Mouse (Mus musculus) adrenal gland, postnatal 10 days (tissue): Measurements from ENCODE around the gene 1700025C18Rik. TPM values are rescaled to one million over a fixed set of nuclear protein-coding genes. Genes with fewer than 3 reads are reported as not detected.

Experiments
- DNase-seq: peaks from one replicate; pipeline ENCODE4 v3.0.0; 2021; ENCODE audit warnings: mixed read lengths
- long read RNA-seq, 2 experiments: library from polyadenylated mRNA; stranded (forward); transcript quantifications; one replicate each; pipeline ENCODE4 v2.0.0; 2021
- total RNA-seq, 2 experiments: library from RNA; stranded (reverse); gene quantifications; 2 replicates each; pipeline ENCODE4 v1.2.3; 2021

The 1700025C18Rik gene
- total RNA-seq: not detected
- long read RNA-seq, experiment 1: 0 reads
- long read RNA-seq, experiment 2: 0 reads

DNA sequence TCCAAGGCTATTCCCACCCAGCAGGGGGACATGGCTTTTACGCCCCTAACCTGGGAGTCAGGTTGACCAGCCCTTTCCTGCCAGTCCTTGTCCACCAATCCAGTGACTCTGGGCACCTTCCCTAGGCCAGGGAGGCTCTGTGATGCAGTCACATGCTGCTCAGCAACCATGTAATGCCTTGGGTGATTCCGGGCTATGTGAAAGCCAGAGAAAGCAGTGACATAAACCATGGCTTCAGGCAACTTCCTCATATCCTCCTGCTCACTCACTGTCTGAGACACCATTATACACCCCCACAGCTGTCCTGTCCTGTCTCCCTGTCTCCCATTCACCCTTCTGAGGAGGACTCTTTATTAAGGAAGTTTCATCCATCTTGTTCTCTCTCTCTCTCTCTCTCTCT is at the start of gene 1700025C18Rik:
1700025C18Rik (minus strand) TSS at position 101 of the 400 bp plus-strand sequence.
- no peak for DNase-seq

DNA sequence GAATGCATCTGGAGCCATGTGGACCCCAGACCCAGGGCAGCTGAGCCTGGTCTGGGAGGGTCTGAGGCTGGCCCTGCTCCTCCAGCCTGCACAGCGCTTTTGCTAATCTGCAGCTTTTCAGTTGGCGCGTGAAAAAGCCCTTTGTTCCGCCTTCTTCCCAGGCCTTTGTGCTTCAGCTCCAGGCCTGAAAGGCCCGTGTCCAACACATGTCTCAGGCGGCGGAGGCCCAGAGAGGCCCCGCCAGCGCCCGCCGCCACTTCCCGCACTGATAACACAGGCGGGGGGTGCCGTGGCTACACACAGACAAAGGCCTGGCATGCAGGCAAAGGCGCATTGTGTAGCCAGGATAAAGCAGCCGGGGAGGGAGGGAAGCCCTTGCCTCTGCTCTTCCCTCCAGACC is 45.5 kb upstream of the 1700025C18Rik start:
- DNase-seq: no peak

DNA sequence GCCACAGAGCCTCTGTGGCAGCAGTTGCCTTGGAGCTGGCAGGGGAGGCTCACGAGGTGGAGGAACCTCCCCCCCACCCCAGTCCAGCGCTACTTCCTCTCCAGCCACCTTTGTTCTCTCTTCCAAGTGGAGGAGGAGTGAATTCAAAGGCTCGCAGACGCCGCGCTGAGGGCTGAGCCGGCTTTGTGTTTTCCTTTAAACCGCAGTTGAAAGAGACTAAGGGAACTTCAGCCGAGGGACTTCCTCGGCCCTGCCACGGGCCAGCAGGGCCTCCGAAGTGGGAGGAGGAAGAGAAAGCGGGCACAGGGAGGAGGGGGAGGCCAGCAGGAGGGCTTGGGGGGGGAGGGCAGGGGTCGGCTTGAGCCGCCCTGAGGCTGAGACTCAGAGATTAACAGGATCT is 43.0 kb upstream of the 1700025C18Rik start:
- DNase-seq: peak; percentile 18

DNA sequence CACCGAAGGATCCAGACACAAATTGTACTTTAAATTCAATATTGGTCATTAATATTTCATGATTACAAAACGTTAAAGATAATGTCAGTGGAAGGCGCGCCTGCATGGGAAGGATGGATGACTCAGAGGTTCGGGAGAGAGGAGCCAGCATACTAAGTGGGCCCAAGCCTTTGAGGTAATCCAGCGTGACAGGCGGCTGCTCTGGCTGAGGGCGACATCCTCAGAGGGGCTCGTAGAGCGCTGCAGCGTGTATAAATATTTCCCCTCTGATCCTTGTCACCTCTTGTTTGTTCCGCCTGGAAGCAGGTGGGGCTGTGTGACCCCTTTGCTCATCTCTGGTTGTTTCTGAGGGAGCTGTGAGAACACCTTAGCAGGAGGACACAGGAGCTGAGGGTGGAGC is 40.9 kb upstream of the 1700025C18Rik start:
- no peak for DNase-seq

DNA sequence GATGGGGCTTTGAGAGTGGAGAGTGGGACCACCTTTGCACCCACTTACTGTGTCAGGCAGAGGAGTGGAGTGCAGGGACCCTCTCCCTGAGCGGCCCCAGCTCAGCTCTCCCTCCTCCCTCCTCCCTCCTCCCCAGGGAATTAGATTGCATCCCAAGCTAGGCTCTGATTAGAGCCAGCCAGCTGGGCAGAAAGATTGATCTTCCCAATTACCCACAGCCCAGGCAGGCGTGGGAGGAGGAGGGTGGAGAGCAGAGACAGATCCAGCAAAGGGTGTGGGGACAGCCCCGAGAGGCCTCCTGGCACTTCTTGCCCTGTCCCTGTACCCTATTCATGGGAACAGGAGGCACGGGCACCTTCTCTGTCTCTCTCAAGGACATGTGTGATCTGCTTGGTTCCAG is 38.6 kb upstream of the 1700025C18Rik start:
- DNase-seq: no peak

DNA sequence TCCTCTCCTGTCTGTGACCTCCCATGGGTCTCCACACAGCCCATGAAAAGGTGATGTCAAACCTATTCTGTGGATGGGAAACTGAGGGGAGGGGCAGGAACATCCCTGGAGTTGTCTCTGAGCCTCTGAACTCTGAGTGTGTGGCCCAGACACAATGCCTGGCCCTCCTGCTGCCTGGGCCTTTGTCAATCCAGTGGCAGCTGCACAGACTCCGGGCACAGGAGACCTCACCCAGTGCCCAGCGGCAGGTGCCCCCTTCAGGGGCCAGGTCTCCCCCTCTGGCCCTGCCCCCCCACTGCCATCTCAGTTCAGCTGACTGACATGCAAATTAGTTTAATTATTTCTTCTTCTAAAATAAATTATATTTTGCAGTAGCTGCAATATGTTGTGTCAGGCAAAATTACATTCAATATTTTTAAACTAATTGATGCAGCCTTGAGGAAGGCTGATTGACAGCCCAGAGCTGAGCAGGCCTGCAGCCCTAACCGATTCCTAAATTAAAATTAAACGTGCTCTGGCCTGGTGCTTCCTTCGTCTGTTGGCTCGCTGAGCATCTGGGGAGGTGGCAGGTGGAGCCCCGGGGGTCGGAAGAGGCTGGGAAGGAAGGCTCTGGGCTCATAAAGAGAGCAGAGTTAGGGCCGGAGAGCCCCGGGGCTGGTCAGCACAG is 36.5 kb upstream of the 1700025C18Rik start:
- DNase-seq: no peak

DNA sequence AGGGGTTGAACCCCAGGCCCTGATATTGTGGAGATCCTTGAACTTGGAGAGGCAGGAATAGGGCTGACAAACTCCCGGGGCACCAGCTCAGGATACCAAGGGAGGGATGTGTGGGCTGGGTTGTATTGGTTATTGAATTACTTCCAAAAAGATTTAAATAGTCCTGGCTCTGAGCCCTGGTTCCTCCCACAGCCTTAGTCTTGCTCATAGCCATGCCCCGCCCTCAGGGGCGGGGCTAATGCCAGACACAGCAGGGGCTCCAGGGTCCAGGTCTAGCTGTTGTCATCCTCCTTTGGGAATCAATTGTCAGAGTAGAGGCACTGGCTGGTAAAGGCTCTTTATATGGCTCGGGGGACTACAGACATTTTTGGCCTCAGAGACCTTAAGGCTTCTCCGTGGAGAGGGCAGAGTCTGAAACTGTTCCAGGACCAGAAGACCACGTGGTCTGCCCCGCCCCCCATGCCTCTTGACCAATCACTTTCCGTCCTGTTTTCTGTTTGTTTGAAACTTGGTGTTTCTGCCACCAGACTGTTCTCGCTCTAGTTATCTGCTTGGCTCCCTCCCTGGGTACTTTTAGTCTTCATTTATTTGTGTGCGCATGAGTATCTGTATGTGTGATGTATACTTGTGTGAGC is 30.8 kb upstream of the 1700025C18Rik start:
- peak; percentile 30 for DNase-seq

DNA sequence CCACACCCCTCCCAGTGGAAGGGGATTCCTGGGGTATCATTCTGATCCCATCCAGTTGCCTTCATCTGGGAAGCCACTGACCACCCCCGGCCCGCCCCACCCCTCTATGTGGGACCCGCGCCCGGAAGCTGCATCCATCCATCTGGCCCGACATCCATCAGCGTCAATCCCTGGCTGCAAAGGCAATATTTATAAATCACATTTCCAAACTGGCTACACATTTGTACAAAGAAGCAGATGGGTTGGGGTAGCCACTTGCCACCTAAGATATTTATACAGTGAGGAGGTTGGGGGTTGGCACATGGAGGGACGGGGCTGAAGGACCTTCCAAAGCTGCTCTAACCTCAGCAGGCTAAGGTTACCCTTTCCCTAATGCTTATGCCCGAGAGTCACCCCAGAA is 30.2 kb upstream of the 1700025C18Rik start:
- DNase-seq: no peak

DNA sequence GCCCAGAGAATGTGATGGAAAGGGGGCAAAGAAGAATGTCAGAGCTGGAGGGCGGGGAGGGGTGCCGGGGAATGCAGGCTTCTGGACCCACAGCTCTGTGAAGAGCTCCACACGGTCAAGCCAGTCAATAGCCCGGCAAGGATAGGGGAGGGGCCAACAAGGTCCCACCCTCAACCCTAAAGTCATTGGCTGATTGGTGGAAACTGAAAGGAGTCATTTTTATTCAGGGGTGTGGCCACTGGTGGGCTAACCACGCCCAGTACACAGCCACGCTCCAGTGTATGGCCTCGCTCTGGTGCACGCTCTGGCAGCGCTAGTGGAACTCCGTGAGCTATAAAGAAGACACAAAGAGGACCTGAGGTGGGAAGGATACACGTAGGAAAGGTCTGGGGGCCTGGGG is 23.2 kb upstream of the 1700025C18Rik start:
- no peak for DNase-seq

DNA sequence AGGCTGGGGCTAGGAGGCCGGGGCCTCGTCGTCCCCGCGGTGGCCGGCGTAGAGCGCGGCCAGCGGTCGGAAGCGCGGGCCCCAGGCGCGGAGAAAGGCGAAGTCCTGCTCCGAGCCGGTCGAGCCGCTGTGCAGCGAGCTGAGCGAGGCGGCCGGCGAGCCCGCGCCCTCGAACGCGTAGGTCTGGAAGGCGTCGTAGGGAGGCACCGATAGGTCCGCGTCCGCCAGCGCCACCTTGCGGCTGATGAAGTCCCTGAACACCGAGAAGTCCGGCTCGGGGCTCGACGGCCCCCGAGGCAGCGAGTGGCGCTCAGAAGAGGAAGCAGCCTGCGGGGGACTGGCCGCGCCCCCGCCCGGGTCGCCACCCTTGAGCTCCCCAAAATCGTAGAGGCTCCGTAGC is 21.6 kb upstream of the 1700025C18Rik start:
- peak; percentile 94 for DNase-seq

DNA sequence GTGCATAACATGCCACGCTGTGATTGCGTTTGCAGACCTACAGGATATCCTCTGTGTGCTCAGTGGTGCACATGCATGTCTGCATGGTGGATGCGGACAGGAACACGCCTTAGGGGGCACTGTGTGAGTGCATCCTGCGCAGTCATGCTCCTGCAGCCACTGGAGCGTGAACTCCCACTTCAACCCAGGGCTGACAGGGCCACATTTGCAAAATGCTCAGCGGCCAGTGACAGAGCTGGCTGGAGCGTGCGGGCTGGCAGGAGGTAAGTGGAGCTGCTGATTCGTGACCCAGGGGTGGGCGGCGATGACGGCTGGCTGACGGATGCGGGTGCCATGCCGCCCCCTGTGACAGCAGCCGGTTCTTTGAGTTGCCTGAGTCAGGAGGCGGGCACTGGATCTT is 16.0 kb upstream of the 1700025C18Rik start:
- DNase-seq: no peak

DNA sequence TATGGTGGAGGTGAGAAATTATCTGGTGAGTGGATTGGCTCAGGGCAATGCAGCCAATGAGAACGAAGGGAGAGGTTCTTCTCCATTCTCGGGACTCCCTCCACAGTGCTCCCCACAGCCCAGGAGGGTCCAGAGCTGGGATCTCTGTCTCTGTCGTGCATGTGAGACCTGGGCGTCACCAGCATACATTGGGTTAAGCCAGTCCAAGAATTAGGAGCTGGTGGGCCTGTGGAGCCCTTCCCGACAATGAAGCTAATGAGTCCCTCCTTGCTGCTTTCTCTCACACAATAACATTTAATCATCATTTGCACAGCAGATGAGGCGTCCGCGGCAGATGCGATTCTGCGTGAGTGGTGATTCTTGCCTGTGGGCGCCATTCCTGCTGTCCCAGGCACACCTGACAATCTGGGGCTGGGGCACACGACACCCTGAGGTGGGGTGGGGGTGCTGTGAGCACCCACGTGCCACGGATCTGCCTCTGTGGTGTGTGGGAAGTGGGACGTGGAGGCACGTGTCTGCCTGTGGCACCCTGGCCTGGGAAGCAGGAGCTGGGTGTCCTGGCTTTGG is 15.0 kb upstream of the 1700025C18Rik start:
- no peak for DNase-seq

DNA sequence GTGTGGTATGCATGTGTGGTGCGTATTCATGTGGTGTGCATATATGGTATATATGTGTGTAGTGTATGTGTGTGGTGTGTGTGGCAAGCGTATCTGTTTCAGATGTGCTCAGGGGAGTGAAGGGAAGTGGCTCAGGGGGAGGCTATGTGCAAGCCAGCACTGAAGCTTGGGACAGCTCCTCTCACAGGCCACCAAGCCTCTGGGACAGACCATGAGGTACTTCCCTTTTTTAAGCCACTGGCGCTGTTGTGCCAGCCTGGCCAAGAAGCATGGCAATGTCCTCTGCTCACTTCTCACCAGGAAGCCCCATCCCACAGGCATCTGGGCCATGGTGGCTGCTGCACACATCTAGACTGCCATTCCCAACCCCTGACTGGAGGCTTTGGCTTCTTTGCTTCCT is 12.4 kb upstream of the 1700025C18Rik start:
- no peak for DNase-seq

DNA sequence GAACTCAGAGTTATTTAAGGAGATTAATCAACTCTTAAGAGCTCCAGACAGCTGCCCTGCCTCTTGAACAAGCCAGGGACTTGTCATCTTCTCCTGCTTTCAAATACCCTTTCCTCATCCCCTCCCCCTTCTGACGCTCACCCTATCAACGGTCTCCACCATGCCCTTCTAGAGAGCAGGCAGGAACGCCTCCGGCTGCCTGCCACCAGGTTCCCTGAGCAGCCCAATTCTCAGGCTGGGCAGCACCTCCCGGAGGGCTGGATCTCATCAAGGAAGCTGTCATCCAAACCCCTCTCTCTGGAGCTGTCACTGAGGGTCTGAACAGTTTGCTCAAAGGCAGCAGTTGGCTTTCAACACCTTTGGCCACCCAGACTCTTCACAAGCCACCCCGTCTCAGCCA is 10.2 kb upstream of the 1700025C18Rik start:
- DNase-seq: no peak

DNA sequence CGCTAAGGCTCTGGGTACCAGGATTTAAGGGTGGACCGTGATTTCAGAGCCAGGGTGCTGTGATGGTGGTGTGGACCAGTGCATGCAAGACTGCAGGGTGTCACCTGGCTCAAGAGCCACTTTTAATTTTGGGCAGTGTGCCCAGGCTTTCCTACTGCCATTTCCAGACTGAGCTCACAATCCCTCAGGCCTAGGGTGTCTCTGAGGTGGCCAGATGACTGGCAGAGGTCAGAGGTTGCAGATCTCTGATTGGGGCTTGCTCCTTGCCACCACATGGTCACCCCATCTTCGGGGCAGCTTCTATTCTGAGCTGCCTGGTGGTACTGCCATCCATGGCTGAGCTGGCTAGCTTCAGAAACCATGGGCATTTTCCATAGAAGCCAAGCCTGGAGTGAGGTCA is 8.3 kb upstream of the 1700025C18Rik start:
- DNase-seq: no peak

DNA sequence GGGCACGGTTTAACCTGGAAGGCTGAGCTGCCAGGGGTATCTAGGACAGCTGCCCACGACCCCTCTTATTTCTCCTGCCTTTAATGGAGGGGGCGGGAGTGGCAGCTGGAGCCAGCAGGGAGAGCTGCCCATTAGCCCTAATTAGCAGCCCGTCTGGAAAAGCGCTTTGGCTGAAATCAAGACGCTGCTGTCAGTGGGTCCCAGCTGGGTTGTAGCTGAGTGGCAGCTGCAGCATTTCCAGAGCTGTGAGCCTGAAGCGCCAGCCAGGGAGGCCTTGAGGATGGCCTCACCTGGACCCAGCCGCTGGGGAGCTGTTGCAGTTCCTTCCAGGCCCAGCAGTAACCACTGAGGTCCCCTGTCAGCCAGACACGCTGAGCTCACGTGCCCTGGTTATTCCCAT is 5.8 kb upstream of the 1700025C18Rik start:
- no peak for DNase-seq

DNA sequence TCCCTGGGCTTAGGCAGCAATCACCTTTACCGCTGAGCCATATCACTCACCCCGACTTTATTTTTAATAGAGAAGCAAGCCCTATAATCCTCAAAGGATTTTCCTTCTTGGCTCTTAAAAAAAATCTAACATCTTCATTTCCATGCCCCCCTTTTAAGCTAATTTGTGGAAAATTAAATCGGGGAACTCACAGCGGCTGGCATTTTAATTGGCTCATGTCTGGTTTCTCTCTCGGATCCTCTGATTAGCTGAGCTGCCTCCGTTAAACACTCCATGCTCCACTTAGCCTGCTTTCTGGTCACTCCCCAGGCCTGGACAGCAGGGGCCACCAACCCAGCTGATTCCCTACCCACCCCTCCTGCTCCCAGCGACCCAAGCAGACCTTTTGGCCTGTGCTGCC is 1.8 kb upstream of the 1700025C18Rik start:
- DNase-seq: no peak

DNA sequence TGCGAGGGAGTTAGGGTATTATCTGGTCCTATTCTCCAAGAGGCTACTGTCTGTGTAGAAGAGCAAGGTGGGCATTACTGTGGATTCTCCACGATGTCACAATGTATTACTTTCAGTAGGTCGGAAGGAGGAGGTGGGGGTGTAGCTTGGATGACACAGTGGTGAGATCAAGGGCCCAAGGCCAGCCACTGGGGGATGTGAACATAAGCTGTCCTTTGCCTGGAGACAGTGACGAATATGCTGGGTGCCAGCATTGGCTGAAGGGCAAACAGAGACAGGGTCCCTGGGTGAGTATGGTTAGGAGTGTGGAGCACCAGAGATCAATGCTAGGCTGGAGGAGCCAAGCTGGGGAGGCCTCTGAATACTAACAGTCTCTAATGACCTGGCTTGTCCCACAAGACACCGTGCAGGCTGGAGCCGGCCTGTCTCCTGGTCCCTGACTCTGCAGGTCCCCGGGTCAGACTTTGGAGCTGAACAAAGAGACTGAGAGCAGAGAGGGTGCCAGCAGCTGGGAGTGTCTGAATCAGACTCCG is 949 bp upstream of the 1700025C18Rik start:
- peak; percentile 77 for DNase-seq

DNA sequence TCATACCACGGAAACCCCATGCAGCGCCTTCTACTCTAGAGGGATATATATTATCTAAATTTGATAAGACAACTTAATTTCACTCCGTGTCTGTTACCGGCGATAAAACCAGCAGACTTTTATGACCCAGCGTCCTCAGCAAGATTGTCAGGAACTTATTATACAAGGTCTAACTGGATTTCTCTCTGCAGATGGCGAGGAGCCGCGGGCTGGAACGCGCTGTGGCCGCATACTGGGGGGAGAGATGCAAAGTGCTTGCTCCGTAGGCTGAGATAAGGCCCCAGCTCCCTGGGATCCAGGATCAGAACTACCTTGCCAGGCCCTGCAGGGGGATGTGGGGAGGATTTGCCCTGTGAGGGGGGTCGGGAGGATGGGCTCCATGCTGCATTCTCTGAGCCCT is 1.1 kb downstream of the 1700025C18Rik start:
- no peak for DNase-seq

DNA sequence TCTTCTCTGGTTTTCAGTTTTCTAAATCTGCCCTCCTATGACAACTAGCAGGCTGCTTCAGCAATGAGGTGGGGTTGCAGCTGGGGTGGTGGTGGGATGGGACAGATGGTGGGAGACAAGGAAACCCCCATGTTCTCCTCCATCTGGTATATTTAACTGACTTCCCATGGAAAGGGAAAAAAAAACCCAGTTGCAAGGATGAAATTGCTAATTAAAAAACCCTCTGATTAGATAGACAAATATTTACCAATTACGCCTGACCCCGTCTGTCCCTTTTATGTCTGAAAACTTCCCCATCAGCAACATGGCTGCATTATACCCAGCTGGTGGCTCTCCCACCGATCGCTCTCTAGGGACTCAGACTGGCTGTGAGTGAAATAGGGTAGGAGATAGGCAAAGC is 3.9 kb downstream of the 1700025C18Rik start:
- no peak for DNase-seq

DNA sequence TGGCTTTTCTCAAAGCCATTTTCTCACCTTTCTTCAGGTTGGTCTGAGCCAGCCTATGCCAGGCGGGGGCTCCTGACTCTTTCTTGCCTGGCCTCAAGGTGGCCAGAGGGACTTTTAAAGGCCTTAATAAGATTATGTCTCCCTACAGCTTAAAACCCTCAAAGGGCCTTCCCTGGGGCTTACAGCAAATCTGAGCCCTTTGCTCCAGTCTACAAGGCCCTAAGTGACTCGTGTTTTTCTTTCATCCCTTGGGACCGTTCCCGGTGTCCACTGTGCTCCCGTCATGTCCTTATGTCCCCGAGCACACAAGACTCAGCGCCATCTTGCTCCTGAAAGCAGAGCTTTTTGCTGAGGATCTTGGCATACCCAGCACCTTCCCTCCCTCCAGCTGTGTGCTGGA is 9.3 kb downstream of the 1700025C18Rik start:
- DNase-seq: no peak

DNA sequence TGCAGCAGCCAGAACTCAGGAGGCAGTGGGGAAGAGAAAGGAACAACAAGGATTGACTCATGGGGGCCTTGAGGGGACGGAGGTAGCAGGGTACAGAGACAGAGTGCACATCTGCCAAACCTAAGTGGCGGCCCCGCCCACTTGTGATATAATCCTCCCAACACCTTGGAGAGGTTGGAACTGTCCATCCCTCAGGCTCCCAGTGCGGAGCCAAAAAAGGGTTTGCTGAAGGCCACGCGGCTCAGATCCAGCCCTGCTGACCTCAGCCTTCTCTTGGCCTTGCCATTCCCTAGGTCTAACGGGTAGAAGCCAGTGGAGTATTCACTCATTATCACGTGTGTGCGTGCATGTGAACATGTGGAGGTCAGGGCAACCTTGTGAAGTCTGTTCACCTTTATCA is 9.9 kb downstream of the 1700025C18Rik start:
- DNase-seq: peak; percentile 44

DNA sequence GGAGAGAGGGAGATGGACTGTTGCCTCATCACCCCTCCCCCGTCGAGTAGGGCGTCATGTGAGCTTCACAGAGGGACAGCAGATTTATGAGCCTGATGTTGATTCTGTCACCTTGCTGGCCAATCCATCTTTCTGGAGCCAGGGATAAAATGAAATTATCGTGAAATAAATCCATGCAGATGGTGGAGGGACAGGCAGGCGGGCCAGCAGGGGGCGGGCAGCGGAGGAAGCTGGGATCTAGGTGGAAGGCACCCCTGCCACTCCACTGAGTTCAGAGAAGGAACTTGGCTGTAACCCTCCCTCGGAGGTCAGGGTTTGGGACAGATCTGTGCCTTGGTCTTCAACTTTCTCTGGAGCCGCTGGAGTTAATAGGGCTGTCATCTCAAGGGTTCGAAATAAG is 11.9 kb downstream of the 1700025C18Rik start:
- peak; percentile 74 for DNase-seq

DNA sequence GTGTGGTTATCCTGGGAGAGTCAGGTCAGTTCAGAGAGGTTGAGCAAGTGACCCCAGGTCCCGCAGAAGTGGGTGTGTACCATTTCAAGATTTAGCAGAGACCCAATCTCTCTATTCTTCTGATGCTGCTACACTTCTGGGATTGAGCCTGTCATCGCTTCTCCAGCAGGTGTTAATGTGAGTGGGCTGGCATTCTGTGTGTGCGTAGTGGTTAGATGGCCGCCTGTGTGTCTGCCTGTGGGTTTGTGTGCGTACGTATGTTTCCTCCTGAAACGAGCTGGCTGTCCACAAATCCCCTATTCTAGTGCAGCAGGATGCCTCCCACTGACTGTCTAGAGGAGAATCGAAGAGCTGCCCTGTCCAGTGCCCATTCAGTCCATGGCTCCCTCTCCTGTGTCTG is 12.5 kb downstream of the 1700025C18Rik start:
- DNase-seq: no peak
